Mouse (Mus musculus) ovary, postnatal 10 days (tissue): ENCODE results near the gene Gm44965.
A peak's percentile ranks its signal among the peaks of the same experiment; 100 is the strongest.

Source experiments
- DNase-seq: peaks from one replicate; pipeline ENCODE4 v3.0.0; 2022; ENCODE audit warnings: low spot score

Gm44965 gene

GRCm38 (mm10) chr6:48593158-48594042 lies at the start of gene Gm44965, which contains the start of gene Repin1:
Gm44965 (plus strand) TSS chr6:48593941.
Repin1 (plus strand) TSS chr6:48593883.
- peak; percentile 92 for DNase-seq

GRCm38 (mm10) chr6:48545251-48545650 lies 48.5 kb upstream of the Gm44965 start:
- DNase-seq = no peak

- no peak for DNase-seq
These were observed 47.5 kb upstream of the Gm44965 start for GRCm38 (mm10) chr6:48546271-48546670.

DNA sequence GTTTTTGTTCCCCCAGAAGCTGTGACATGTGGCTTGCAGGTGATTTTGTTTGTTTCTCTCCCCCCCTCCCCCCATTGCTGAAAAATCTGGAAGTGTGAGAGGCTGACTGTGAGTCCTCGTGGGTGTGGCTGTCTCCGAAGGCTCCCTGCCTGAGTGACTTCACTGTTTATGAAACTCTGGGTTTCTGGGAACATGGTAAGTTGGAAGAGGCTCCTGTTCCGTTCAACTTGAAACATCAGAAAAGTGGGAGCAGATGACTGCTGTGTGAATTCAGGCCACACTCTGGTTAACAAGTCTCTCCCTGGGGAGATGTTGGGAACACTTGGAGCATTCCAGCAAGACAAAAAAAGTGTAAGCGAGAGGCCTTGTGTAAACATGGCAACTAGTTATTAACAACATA lies 46.9 kb upstream of the Gm44965 start:
- DNase-seq = no peak

GRCm38 (mm10) chr6:48548314-48548713 lies 45.4 kb upstream of the Gm44965 start:
- DNase-seq = no peak

DNA sequence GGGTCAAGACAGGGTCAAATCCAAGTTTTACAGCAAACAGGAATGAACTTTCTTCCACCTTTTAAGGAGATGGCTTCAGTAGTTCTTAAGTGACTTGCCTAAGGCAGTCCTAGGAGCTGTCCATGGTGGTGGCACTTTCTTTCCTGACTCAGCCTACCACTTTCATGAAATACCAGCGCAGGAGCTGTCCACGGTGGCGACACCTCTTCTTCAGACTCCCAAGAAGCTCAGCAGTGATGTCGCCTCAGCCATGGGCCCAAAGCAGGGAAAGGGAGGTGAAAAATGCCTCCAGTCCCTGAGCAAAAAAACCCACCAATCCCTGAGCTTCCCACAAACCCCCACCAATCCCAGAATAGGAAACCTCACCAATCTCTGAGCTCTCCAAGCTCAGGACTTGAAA lies 40.8 kb upstream of the Gm44965 start:
- DNase-seq = no peak

DNA sequence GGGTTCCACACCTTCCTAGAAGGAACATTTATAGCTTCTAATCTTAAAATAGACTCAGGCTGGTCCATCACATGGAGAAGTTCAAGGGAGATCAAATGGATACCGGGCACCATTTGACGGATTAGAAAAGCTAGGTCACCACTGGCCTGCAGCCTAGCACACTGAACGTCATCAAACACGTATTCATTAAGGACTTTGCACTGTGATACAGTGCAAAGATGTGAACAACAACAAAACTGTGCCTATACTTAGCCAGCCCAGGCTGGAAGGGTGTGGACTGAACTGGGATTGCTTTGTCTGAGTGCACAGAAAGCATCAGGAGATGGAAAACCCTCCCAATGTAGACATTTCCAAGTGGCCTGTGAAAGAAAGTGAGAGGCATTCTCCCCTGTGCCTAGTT lies 39.9 kb upstream of the Gm44965 start:
- DNase-seq = no peak

- peak; percentile 97 for DNase-seq
These were observed 39.2 kb upstream of the Gm44965 start, which contains the start of gene Lrrc61 for GRCm38 (mm10) chr6:48554280-48555103. Lrrc61 (plus strand) TSS chr6:48554796.

GRCm38 (mm10) chr6:48555104-48555890 lies 38.4 kb upstream of the Gm44965 start:
- DNase-seq = no peak

DNA sequence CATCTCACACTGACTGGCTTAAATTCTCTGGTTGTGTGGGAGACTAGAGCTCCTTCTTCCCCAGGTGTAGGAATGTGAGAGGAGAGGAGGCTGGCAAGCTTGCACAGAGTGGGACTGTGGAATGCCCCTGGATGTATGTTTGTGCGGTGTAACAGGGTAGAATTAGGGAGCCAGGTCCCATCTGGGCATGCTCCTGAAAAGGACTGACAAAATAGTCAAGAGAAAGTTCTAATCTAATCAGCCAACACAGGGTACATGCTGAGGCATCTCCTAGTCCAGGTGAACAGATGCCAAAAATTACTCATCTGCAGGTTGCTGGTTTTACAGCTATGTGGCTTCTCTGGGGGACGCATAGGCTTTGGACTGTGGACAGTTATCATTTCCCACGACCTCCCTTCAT lies 37.8 kb upstream of the Gm44965 start:
- DNase-seq = no peak

- DNase-seq = no peak
These were observed 27.9 kb upstream of the Gm44965 start for GRCm38 (mm10) chr6:48565693-48566310.

GRCm38 (mm10) chr6:48566312-48566711 lies 27.4 kb upstream of the Gm44965 start:
- DNase-seq = no peak

- DNase-seq = no peak
These were observed 25.4 kb upstream of the Gm44965 start for GRCm38 (mm10) chr6:48568036-48568984.

DNA sequence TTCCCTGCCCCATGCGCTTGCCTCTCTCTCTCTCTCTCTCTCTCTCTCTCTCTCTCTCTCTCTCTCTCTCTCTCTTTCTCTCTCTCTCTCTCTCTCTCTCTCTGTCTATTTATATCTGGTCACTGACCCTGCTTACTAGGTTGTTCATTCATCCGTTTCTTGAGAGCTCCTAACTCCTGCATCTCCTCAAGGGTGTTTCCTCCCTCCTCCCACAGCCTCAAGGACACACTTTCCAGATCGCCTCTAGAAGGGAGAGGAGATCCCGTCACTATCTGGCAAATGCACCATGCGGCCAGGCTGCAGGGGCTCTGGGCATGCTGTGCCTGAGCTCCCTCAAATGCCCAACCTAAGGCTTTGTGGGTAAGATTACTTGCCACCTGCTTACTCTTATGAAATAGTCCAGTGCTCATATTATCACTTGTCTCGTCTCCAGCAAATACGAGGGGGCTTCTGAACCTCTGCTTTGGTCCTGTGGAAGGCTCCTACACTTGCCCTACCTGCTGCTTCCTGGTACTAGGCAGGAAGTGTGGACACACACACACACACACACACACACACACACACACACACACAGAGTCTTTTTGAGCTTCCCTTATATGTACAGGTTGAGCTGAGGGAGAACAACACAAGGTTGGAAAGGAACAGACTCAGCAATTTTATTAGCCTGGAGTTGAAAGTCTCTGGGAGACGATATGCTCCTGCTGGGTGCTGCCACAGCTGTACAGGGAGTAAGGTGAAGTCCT lies 24.5 kb upstream of the Gm44965 start:
- DNase-seq = no peak

- DNase-seq = no peak
These were observed 21.7 kb upstream of the Gm44965 start for GRCm38 (mm10) chr6:48572014-48572413.

GRCm38 (mm10) chr6:48572572-48573061 lies 21.1 kb upstream of the Gm44965 start, which contains the start of gene Rarres2:
Rarres2 (minus strand) TSS chr6:48572789.
- no peak for DNase-seq

GRCm38 (mm10) chr6:48573280-48573679 lies 20.5 kb upstream of the Gm44965 start:
- no peak for DNase-seq

DNA sequence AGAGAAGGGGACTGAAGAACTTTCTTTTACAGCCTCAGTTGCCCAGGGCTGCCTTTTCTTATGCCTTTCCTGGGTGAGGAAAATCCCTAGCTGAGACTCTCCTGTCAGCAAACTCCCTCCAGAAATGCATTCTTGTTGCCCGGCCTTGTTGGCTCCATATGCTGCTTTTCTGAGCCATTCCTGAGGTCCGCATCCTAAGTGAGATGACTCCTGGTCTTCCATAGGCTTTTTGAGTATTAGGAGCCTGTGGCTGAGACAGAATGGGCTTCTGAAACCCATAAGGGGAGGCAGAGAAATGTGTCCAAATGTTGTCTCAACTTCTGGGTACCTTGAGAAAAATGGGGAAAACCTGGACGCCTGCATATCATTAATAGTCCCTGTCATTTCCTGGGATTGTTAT lies 19.8 kb upstream of the Gm44965 start:
- no peak for DNase-seq

DNA sequence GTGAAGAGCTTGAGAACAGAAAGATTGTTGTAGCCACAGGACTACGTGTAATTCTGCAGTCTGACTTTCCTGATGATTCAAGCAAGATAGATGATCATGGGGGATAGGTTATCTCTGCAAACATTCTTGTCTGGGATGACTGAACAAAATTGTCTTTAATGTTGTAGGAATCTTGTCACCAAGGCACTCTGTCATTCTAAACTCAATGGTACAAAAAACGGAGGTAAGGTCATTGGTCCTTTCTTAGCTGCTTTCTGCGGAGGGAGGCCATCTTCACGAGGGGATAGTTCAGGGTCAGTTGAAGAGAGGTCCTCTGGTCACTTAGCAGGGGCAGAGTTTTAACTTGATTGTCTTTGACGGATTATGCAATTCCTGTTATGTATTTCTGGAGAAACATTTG lies 15.0 kb upstream of the Gm44965 start:
- DNase-seq = no peak
